Mouse (Mus musculus) layer of hippocampus, adult 6 months (tissue): ENCODE measurements around the gene Camk2b. TPM values are rescaled to one million over a fixed set of nuclear protein-coding genes. Genes with fewer than 3 reads are reported as not detected.

ENCODE experiments used
- long read RNA-seq, 2 experiments: library from polyadenylated mRNA; unstranded; transcript quantifications; one replicate each; pipeline ENCODE4 v2.0.0; 2019 to 2020
- polyA plus RNA-seq: library from polyadenylated mRNA; unstranded; fragments of <200 nt; fragmentation: Nextera tagmentation; gene quantifications from 2 replicates; pipeline ENCODE4 v1.2.3, GENCODE M21; 2021

Gene Camk2b
- 252 and 298 TPM in 2 replicates for polyA plus RNA-seq
- long read RNA-seq, experiment 1, full-length matches to known transcripts = 290 of 628 reads
- long read RNA-seq, experiment 1, partial matches to known transcripts = 121 of 628 reads
- long read RNA-seq, experiment 1, other reads (novel, unspliced or antisense) = 217 of 628 reads
- long read RNA-seq, experiment 2, full-length matches to known transcripts = 1,644 of 2,837 reads
- long read RNA-seq, experiment 2, partial matches to known transcripts = 297 of 2,837 reads
- long read RNA-seq, experiment 2, other reads (novel, unspliced or antisense) = 896 of 2,837 reads

DNA sequence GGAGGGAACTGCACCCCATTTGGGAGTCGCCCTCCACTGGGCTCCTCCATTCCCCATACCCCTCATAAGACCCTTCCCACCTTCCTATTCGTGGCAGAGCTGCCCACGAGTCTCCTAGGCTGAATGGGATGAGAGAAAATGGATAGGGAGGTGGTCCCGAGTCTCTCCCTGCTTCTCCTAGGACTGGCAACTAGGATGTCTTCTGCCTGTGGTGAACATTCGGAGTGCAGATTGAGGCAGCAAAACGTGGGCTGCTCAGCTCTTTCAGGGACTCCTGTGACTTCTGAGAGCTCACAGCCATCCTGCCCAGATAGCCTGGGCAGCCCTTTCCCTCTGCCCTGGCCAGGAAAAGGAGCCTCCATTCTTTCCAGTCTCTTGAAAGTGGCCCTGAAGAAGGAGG is at the start of gene Camk2b:
TSS of gene Camk2b (minus strand) at position 187 of the 400 bp plus-strand sequence.

DNA sequence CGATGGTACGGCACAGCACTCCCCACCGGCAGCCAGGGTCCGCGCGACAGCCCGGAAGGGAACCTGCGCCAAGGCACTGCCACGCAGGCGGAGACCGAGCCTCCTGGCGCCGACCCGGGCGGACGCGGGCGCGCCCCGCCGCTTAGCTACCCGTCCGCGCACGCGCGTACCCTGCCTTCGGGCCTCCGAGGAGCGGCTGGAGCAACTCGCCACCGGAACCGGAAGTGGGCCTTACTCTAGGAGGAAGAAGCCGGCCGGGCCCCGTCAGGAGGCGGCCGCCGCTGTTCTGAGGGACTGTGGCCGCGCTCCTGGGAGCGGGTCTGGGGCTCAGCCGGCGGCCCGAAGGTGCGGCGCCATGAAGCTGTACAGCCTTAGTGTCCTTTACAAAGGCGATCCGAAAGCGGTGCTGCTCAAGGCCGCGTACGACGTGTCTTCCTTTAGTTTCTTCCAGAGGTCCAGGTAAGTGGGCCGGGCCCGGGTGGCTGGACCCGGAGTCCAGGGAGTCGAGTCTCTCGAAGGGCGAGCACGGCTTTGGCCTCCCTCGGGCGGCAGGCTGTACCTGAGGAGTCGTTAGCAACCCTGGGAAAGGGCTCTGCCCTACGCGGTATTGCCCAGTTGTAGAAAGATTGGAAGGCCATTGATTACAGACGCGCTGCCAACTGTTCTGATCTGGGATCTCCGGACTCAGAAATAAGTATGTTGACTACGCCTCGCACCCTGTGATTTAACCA is 110.5 kb downstream of the Camk2b start, which contains the start of gene Ykt6:
TSS of gene Ykt6 (plus strand) at position 148 of the 731 bp plus-strand sequence.

DNA sequence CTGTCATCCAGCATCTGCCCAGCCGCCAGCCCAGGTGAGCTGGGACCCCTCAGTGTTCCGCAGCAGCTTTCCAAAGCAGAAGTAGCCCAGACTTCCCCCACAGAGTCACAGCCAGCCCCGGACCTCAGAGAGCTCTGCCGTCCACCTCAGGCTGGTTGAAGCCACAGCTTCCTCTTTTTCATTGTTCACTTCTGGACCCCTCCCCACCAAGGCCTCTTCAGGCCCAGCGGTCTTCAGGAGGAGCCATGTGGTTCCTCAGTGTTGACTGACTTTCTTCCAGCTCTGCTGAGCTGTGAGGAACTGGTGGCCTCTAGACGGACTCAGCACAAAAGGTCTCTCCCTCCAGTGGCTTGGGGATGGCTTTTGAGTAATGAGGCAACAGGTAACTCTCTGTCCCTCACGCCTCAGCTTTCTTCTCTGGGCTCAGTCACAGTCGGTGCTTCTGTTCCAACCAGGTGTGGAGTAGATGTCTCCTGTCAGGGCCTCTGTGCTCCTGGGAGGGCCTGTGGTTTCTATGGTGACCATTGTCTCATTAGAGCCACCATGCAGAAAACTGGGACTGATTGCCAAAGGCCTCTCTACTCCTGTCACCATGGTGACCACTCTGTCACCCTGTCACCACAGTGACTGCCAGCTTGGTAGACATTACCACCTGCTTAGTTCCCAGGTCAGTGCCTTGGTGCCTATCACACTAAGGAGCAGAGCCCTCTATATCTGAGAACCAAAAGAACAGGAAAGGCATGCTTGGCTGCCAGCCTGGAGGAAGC is 116.4 kb downstream of the Camk2b start, which contains the start of gene Gck:
TSS of gene Gck (minus strand) at position 496 of the 767 bp plus-strand sequence.

Other genes starting within 250 kb of the Camk2b start
- 2.1 and 2.2 TPM in 2 replicates for gene Polm, start 228.3 kb downstream of the Camk2b start, polyA plus RNA-seq
- 4.7 and 5.5 TPM in 2 replicates for gene Aebp1, start 204.4 kb downstream of the Camk2b start, polyA plus RNA-seq
- gene Pold2, start 188.1 kb downstream of the Camk2b start, polyA plus RNA-seq = 26.7 and 29.4 TPM in 2 replicates
- gene Myl7, start 167.6 kb downstream of the Camk2b start, polyA plus RNA-seq = not detected in 2 replicates
- 1.5 and 2.3 TPM in 2 replicates for gene Gck, start 116.3 kb downstream of the Camk2b start, polyA plus RNA-seq
- 26.8 and 27.4 TPM in 2 replicates for gene Ykt6, start 110.7 kb downstream of the Camk2b start, polyA plus RNA-seq
- 1.0 and 1.1 TPM in 2 replicates for gene A730071L15Rik, start 133.7 kb upstream of the Camk2b start, polyA plus RNA-seq
- 57.3 and 60.2 TPM in 2 replicates for gene Nudcd3, start 134.1 kb upstream of the Camk2b start, polyA plus RNA-seq
- gene Npc1l1, start 163.8 kb upstream of the Camk2b start, polyA plus RNA-seq = not detected in 2 replicates
- gene Ddx56, start 201.4 kb upstream of the Camk2b start, polyA plus RNA-seq = 47.4 and 54.8 TPM in 2 replicates
- gene Tmed4, start 208.5 kb upstream of the Camk2b start, polyA plus RNA-seq = 105 and 118 TPM in 2 replicates
- gene Ogdh, start 225.3 kb upstream of the Camk2b start, polyA plus RNA-seq = 125 and 132 TPM in 2 replicates